Mouse (Mus musculus): ENCODE data around the gene Cdc14b. TPM values are rescaled to one million over a fixed set of nuclear protein-coding genes. Genes with fewer than 3 reads are reported as not detected.

Gene Cdc14b
- polyA plus RNA-seq (2016; fragmentation: Nextera tagmentation; extraction: Ambion mirVana): 23.7 and 26.8 TPM in 2 replicates

DNA sequence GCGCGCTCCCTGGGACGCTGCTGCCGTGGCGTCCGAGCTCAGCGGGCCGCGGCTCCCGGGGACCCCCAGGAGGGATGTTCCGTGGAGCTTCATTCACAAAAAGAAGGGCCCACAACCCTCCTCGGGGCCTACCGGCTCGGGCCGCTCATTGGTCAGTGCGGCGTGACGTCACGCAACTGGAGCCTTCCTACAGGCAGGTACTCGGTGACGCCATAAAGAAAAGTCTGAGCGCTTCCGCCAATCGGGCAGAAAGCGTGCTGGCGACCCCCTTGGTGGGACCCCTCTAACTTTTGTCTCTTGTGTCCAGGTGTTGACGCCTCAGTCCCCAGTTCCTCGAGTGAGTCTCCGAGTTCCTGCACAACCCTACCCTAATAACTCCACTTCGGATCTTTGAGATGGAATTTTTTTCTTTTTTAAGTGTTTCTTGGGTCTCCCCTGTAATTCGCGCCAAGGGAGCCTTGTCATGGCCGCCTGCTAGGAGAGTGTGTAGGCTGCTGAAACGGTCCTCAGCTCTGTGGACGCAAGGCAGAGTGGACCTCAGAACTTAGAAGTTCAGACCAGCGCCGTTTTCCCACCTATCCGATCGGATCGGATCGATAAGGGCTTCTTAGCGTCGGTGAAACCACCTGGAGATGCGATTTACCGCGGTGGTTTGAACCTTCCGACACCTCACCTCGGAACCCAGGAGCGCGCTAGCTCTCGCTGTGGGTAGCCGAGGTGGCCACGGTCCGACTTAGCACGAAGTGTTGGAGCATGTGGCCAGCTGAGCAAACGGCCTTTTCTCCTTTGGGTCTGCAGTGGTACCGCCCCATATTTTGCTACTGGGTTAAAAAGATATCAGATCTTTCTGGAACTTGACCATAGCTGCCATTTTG is at the start of gene Cdc14b:
Cdc14b (minus strand) TSS at position 412 of the 875 bp plus-strand sequence.
- Histone ChIP-seq H3K27ac (peak within 1 kb of the TSS; percentile 87), H3K9me3 (no peaks in the 10 kb centered on the region), H3K27me3 (ENCODE audit: insufficient read depth, poor library complexity, severe bottlenecking) (no peaks in the 10 kb centered on the region), H3K36me3 (no peaks in the 10 kb centered on the region), H3K4me1 (peaks cover 20% of the 10 kb centered on the region), H3K4me3 (peak within 1 kb of the TSS; percentile 87)
- DNase-seq (ENCODE audit: low spot score): peak; percentile 96
- under 1% methylated on average over 57 of the region's 57 CpGs for WGBS

DNA sequence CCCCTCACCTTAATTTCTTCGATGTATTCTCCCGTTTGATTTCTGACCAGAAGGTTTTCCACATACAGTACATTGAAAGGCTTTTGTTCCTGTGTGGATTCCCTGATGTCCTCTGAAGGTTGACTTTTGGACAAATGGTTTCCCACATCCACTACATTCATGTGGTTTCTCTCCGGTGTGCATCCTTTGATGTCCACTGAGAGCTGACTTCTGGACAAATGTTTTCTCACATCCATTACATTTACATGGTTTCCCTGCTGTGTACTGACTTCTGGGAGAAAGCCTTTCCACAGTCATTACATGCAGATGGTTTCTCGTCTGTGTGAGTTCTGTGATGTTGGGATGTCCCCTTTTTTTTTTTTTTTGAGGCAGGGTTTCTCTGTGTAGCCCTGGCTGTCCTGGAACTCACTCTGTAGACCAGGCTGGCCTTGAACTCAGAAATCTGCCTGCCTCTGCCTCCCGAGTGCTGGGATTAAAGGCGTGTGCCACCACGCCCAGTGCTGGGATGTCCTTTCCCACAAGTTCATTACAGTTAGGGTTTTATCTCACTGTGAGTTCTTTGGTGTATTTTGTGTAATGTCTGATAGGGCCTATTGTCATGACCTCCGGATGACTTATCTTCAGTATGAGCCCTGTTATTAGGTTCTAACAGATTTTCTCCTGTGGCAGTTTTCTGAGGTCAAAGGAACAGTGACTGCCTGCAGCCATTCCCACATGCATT is 47.6 kb upstream of the Cdc14b start:
- no peak overlapping the region for H3K4me3 ChIP-seq
- H3K27ac ChIP-seq: no peak overlapping the region
- no peaks in the 10 kb centered on the region for H3K4me1 ChIP-seq
- no peaks in the 10 kb centered on the region for H3K9me3 ChIP-seq
- no peak for DNase-seq (ENCODE audit: low spot score)
- H3K36me3 ChIP-seq: no peaks in the 10 kb centered on the region
- 83% methylated on average over 8 of the region's 8 CpGs for WGBS
- H3K27me3 ChIP-seq (ENCODE audit: insufficient read depth, poor library complexity, severe bottlenecking): no peaks in the 10 kb centered on the region

DNA sequence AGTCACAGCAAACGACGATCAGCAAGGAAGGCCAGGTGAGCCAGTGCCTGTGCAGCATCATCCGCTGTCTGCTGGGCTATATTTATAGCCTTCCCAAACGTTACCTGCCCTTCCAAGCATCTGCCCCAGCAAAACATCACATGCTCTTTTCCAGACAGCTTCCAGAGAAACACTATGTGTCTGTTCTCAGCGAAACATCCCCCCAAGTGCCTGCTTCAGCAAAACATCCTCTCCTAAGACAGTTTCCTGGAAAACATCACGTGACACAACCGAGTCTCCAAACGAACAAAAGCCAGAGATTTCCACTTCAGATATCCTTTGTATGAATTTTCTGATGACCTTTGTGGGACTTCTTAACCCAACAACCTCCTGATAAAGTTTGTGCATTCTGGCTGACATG is 45.2 kb upstream of the Cdc14b start:
- Histone ChIP-seq H3K27me3 (ENCODE audit: insufficient read depth, poor library complexity, severe bottlenecking) (no peaks in the 10 kb centered on the region), H3K9me3 (no peaks in the 10 kb centered on the region), H3K27ac (no peak overlapping the region), H3K4me3 (no peak overlapping the region), H3K36me3 (no peaks in the 10 kb centered on the region), H3K4me1 (no peaks in the 10 kb centered on the region)
- no peak for DNase-seq (ENCODE audit: low spot score)
- WGBS: 57% methylated on average over 8 of the region's 8 CpGs

DNA sequence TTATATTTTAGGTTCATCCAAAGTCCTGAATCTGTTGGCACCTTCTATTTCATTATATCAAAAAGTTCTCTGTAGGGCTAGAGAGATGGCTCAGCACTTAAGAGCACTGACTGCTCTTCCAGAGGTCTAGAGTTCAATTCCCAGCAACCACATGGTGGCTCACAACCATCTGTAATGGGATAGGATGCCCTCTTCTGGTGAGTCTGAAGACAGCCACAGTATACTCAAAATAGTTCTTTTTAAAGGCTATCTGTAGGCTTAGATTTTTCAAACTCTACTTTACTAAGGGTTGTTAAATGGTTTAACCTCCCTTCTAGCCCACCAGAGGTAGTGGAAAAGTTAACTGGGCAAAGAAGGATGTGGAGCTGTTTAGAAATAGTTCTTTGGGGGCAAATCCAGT is 44.7 kb upstream of the Cdc14b start:
- DNase-seq (ENCODE audit: low spot score): no peak
- Histone ChIP-seq H3K27me3 (ENCODE audit: insufficient read depth, poor library complexity, severe bottlenecking) (no peaks in the 10 kb centered on the region), H3K9me3 (no peaks in the 10 kb centered on the region), H3K36me3 (no peaks in the 10 kb centered on the region), H3K27ac (no peak overlapping the region), H3K4me3 (no peak overlapping the region), H3K4me1 (no peaks in the 10 kb centered on the region)

DNA sequence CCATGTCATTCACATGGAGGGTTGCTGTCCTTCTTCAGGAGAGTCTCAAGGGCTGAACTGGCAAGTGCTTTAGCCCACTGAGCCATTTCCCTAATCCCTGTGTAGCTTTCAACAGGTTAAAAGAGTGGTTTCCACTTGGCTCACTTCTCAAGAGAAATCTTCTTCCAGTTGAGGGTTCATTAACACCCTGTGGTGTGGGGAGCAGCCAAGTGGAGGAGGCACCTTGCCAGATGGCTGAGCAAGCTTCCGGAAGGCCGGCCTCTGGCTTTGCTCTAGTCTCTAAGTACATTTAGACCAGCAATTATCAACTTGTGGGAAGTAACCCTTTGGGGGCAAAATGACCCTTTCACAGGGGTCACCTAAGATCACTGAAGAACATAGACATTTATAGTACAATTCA is 43.3 kb upstream of the Cdc14b start:
- Histone ChIP-seq H3K4me1 (no peaks in the 10 kb centered on the region), H3K9me3 (no peaks in the 10 kb centered on the region), H3K36me3 (no peaks in the 10 kb centered on the region), H3K27ac (no peak overlapping the region), H3K4me3 (no peak overlapping the region), H3K27me3 (ENCODE audit: insufficient read depth, poor library complexity, severe bottlenecking) (no peaks in the 10 kb centered on the region)
- 69% methylated on average over 2 of the region's 2 CpGs for WGBS
- DNase-seq (ENCODE audit: low spot score): no peak

DNA sequence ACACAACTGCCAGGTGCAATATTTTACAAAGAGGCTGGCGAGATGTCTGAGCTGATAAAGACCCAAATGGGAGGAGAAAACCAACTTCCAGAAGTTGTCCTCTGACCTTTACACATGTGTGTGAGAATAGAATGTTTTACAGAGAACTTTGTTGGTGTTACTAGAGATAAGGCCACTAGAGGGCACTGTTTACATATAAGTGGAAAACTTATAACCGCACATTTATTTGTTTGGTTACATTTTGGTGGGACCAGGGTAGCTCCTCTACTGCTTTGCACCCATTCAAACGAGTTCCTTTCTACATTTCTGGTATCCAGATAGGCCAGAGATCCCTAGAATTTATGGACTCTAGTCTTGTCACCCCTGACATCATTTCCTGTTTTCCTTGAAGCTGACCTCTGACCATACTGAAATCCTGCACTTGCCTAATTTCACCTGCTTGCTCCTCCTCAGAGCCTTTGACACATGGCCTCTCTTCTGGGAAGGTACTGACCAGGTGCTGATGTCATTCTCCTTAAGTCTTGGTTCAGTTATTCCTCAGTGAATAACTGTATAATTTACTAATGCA is 40.5 kb upstream of the Cdc14b start:
- H3K4me3 ChIP-seq: no peak overlapping the region
- H3K27me3 ChIP-seq (ENCODE audit: insufficient read depth, poor library complexity, severe bottlenecking): no peaks in the 10 kb centered on the region
- no peak for DNase-seq (ENCODE audit: low spot score)
- peaks cover 14% of the 10 kb centered on the region; the same call in 1 of the 2 replicates for H3K4me1 ChIP-seq
- no peaks in the 10 kb centered on the region for H3K9me3 ChIP-seq
- H3K36me3 ChIP-seq: no peaks in the 10 kb centered on the region
- 2% methylated on average over 3 of the region's 3 CpGs for WGBS
- H3K27ac ChIP-seq: no peak overlapping the region

- H3K36me3 ChIP-seq: no peaks in the 10 kb centered on the region
- peaks cover 28% of the 10 kb centered on the region; the same call in 1 of the 2 replicates for H3K4me1 ChIP-seq
- H3K4me3 ChIP-seq: no peak overlapping the region
- H3K27me3 ChIP-seq (ENCODE audit: insufficient read depth, poor library complexity, severe bottlenecking): no peaks in the 10 kb centered on the region
- no peak overlapping the region for H3K27ac ChIP-seq
- DNase-seq (ENCODE audit: low spot score): no peak
- WGBS: 70% methylated on average over 3 of the region's 3 CpGs
- H3K9me3 ChIP-seq: no peaks in the 10 kb centered on the region
These were observed 39.0 kb upstream of the Cdc14b start for GRCm38 (mm10) chr13:64314041-64314440.

DNA sequence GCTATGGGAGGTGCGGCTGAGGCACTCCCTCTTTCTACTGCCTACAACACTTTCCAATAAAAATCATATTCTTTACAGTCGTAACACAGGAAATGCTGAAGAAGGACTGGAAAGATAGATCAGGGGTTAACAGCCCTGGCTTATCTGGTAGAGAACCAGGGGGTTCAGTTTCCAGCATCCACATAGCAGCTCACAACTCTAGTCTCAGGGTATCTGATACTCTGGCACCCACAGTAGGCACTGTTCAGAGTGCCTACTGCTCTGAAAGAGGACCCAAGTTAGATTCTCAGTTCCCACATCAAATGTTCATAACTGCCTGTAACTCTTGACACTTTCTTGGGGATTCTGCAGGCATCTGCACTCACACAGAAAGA is 37.8 kb upstream of the Cdc14b start:
- H3K27me3 ChIP-seq (ENCODE audit: insufficient read depth, poor library complexity, severe bottlenecking): no peaks in the 10 kb centered on the region
- peaks cover 7% of the 10 kb centered on the region for H3K36me3 ChIP-seq
- DNase-seq (ENCODE audit: low spot score): no peak
- no peaks in the 10 kb centered on the region for H3K9me3 ChIP-seq
- 0% methylated on average over 2 of the region's 2 CpGs for whole genome bisulfite sequencing
- peak overlapping the region; percentile 94 for H3K27ac ChIP-seq
- H3K4me1 ChIP-seq: peaks cover 28% of the 10 kb centered on the region; the same call in 1 of the 2 replicates
- peak overlapping the region; percentile 74 for H3K4me3 ChIP-seq

DNA sequence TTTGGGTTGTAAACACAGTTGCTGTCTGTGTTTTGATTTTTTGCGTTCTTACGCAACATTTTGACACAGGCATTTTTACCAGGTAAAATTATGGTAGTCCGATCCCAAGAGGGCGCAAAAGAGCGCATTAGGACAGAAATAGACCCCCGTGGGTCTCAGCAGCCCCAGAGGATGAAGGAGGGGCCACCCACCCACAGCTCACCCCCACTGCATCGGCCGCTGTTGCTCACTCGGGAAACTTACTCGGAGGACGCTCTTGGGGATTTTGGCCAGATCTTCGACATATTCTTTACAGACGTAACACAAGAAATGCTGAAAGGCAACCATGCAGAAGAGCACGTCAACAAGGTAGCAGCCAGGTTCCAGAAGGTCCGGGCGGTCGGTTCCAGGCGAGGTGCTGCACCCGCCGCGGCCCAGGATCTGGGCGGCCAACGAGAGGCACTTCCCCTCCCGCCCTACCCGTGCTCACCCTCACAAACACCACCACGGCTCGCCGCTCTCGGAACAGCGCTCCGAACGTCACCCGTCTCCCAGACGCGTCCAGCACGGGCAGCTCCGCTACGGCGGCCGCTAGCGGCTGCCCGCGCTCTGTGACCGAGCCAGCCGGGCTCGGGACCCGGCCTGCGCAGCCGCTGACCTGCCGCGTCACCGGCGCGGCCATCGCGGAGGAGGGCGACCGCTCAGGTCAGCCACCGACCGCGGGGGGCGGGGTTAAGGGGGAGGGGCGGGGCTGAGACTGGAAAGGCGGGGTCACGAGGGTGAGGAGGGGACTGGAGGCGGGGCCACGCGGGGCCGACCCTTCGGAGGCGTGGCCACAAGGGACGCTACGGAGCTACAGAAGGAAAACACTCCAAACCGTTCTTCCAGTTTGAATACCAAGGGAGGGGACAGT is 37.2 kb upstream of the Cdc14b start, which contains the start of gene Aaed1:
Aaed1 (minus strand) TSS at position 687 of the 892 bp plus-strand sequence.
- H3K9me3 ChIP-seq: no peaks in the 10 kb centered on the region
- WGBS: under 1% methylated on average over 70 of the region's 74 CpGs

GRCm38 (mm10) chr13:64311266-64311665 is 36.2 kb upstream of the Cdc14b start:
- 49% methylated on average over 1 of the region's 1 CpGs for WGBS
- H3K9me3 ChIP-seq: no peaks in the 10 kb centered on the region
- no peak for DNase-seq (ENCODE audit: low spot score)
- H3K27me3 ChIP-seq (ENCODE audit: insufficient read depth, poor library complexity, severe bottlenecking): no peaks in the 10 kb centered on the region
- H3K36me3 ChIP-seq: peaks cover 16% of the 10 kb centered on the region
- peak overlapping the region; percentile 94; the same call in 1 of the 2 replicates for H3K27ac ChIP-seq
- peak overlapping the region; percentile 74 for H3K4me3 ChIP-seq
- H3K4me1 ChIP-seq: peaks cover 28% of the 10 kb centered on the region; the same call in 1 of the 2 replicates

More for the DNA sequence above, 37.2 kb upstream of the Cdc14b start, which contains the start of gene Aaed1:
- Histone ChIP-seq H3K36me3 (peaks cover 13% of the 10 kb centered on the region), H3K4me1 (peaks cover 28% of the 10 kb centered on the region; the same call in 1 of the 2 replicates), H3K27ac (peak within 1 kb of the TSS; percentile 94), H3K4me3 (peak within 1 kb of the TSS; percentile 74), H3K27me3 (ENCODE audit: insufficient read depth, poor library complexity, severe bottlenecking) (no peaks in the 10 kb centered on the region)
- DNase-seq (ENCODE audit: low spot score): peak; percentile 98

DNA sequence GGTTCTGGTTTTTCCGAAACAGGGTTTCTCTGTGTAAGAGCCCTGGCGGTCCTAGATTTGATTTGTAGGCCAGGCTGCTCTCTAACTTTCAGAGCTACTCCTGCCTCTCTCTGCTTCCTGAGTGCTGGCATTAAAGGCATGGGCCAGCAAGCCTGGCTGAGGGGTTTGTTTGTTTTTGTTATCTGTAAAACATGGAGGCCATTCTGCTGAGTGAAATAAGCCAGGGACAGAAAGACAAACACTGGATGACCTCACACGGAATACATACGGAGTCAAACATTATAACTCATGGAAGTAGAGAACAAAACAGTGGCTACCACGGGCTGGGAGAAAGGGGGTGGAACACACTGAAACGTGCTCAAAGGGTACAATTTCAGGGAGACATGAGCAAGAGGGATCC is 35.5 kb upstream of the Cdc14b start:
- H3K27me3 ChIP-seq (ENCODE audit: insufficient read depth, poor library complexity, severe bottlenecking): no peaks in the 10 kb centered on the region
- peak overlapping the region; percentile 74; the same call in 1 of the 2 replicates for H3K4me3 ChIP-seq
- H3K27ac ChIP-seq: peak overlapping the region; percentile 62
- no peaks in the 10 kb centered on the region for H3K9me3 ChIP-seq
- H3K4me1 ChIP-seq: peaks cover 28% of the 10 kb centered on the region; the same call in 1 of the 2 replicates
- peaks cover 16% of the 10 kb centered on the region for H3K36me3 ChIP-seq
- 43% methylated on average over 6 of the region's 6 CpGs for WGBS
- peak; percentile 80 for DNase-seq (ENCODE audit: low spot score)

GRCm38 (mm10) chr13:64309842-64310241 is 34.8 kb upstream of the Cdc14b start:
- H3K27ac ChIP-seq: peak overlapping the region; percentile 29; the same call in 1 of the 2 replicates
- peaks cover 28% of the 10 kb centered on the region; the same call in 1 of the 2 replicates for H3K4me1 ChIP-seq
- H3K36me3 ChIP-seq: peaks cover 19% of the 10 kb centered on the region
- 0 out of 2 replicates have a peak overlapping the region, but pooled peaks have one; percentile 0 for H3K4me3 ChIP-seq
- no peaks in the 10 kb centered on the region for H3K27me3 ChIP-seq (ENCODE audit: insufficient read depth, poor library complexity, severe bottlenecking)
- WGBS: 62% methylated on average over 11 of the region's 11 CpGs
- no peak for DNase-seq (ENCODE audit: low spot score)
- no peaks in the 10 kb centered on the region for H3K9me3 ChIP-seq
